Mouse (Mus musculus) heart, adult 2 months (tissue): ENCODE measurements around the gene Pcsk5.

Experiments
- CTCF ChIP-seq: fragments of 200-600 bp; IDR thresholded peaks from 2 replicates; pipeline ENCODE4 v1.8.1; 2022; ENCODE audit warnings: antibody characterized with exemption, mild to moderate bottlenecking, moderate library complexity
- EP300 ChIP-seq: fragments of 200-500 bp; IDR thresholded peaks from 2 replicates; pipeline ENCODE4 v1.6.1; 2011; ENCODE audit warnings: low read depth, low read length, control low read depth; ENCODE audit not compliant: insufficient read depth
- POLR2A ChIP-seq: fragments of 200-500 bp; IDR thresholded peaks from 2 replicates; pipeline ENCODE4 v1.6.1; 2011; ENCODE audit warnings: mild to moderate bottlenecking, low read depth, low read length, control low read depth; ENCODE audit not compliant: insufficient read depth

- TF ChIP-seq CTCF (no peak), EP300 (no peak), POLR2A (no peak)
Measured at GRCm38 (mm10) chr19:17409351-17409750, 428.1 kb downstream of the Pcsk5 start.
